ENCODE assay signal across 8 mouse cellular contexts in the genomic region with DNA sequence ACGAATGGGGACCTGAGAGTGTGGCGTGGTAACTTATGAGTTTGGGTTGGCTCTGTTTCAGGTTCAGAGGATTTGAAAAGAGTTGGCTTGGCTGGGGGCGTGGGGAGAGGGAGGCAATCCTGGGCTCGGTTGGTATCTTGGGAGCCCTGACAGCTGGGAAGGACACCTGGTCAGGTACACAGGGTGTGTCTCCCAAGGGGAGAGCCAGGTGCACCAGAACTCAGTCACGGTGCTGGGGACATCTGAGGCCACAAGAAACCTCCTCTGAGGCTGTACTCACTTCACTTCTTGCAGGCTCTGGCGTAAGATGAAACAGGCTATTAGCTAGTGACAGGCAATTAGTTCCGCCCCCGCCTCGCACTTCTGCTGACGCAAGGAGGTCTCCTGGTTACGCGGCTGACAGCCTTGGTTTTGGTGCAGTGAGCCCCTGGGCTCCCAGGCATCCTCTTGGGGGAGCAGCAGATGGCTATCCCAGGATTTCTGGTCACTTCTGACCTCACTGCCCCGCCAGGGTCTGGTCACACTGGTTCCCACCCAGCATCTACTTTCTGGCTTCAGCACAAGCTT. TPM values are rescaled to one million over a fixed set of nuclear protein-coding genes. Genes with fewer than 3 reads are reported as not detected.
DNase-seq lines count a peak whose midpoint lies in the region; ATAC-seq and TF ChIP-seq lines count a peak whose summit lies in the region.

No protein-coding gene starts in this region.

- H3K4me1 ChIP-seq in liver, postnatal 0 days (ENCODE audit: insufficient read depth), result peaks cover 7% of the 10 kb centered on the region; the same call in 1 of the 2 replicates
- peaks cover 32% of the 10 kb centered on the region for H3K4me1 ChIP-seq in liver, embryonic 12.5 days

- no peak for TF ChIP-seq EP300 in liver, postnatal 0 days (IDR thresholded peaks at IDR 0.05; ENCODE audit: low read depth)

- H3K9ac ChIP-seq in liver, postnatal 0 days (replicated peaks), result no peak overlapping the region
- H3K9ac ChIP-seq in liver, embryonic 12.5 days, result no peak overlapping the region

- no peak for ATAC-seq in liver, postnatal 0 days
- ATAC-seq in liver, embryonic 12.5 days, result no peak
- no peak for ATAC-seq in cerebellum, adult (ENCODE audit: insufficient number of reproducible peaks, low FRiP score, low TSS enrichment)
- no peak for ATAC-seq in megakaryocyte-erythroid progenitor cell, adult 5-6 weeks (replicated peaks; ENCODE audit: low FRiP score, low TSS enrichment, poor library complexity, severe bottlenecking)

- H3K36me3 ChIP-seq in liver, postnatal 0 days (replicated peaks; ENCODE audit: insufficient read depth, low read length), result 0 out of 2 replicates have a peak, but pooled peaks cover 4% of the 10 kb centered on the region
- peaks cover 3% of the 10 kb centered on the region; the same call in 1 of the 2 replicates for H3K36me3 ChIP-seq in liver, embryonic 12.5 days

- no peak overlapping the region for H3K4me3 ChIP-seq in liver, postnatal 0 days (ENCODE audit: low read depth, low read length)
- no peak overlapping the region for H3K4me3 ChIP-seq in liver, embryonic 12.5 days

- TF ChIP-seq CTCF in liver, postnatal 0 days (IDR thresholded peaks at IDR 0.05; ENCODE audit: low read depth), result no peak

- DNase-seq in liver, postnatal 0 days, result peak; percentile 50
- DNase-seq in fat pad, adult 2 months (ENCODE audit: extremely low read depth, low read depth, low spot score), result peak; percentile 43
- peak; percentile 60 to 64 for DNase-seq in layer of hippocampus, adult 8-10 months (ENCODE audit: low spot score in 2 of 2)
- DNase-seq in neural tube, embryonic 10.5 days (ENCODE audit: extremely low spot score, low spot score), result peak; percentile 60
- DNase-seq in cerebellum, postnatal 14 days, result no peak

- no peaks in the 10 kb centered on the region for H3K27me3 ChIP-seq in liver, postnatal 0 days (ENCODE audit: insufficient read depth, low read length)
- H3K27me3 ChIP-seq in liver, embryonic 12.5 days (replicated peaks), result peaks cover 20% of the 10 kb centered on the region; the same call in 1 of the 2 replicates

- WGBS in liver, postnatal 0 days (ENCODE audit: insufficient replicate concordance), result 73% methylated on average over 13 of the region's 13 CpGs
- WGBS in liver, embryonic 12.5 days (ENCODE audit: insufficient replicate concordance), result 46% methylated on average over 13 of the region's 13 CpGs

- no peak overlapping the region for H3K4me2 ChIP-seq in liver, postnatal 0 days (ENCODE audit: low read depth, low read length)
- H3K4me2 ChIP-seq in liver, embryonic 12.5 days, result no peak overlapping the region

- no peaks in the 10 kb centered on the region for H3K9me3 ChIP-seq in liver, postnatal 0 days (ENCODE audit: low read length)
- no peaks in the 10 kb centered on the region for H3K9me3 ChIP-seq in liver, embryonic 12.5 days (replicated peaks)

- no peak overlapping the region for H3K27ac ChIP-seq in liver, postnatal 0 days (ENCODE audit: low read depth)
- no peak overlapping the region for H3K27ac ChIP-seq in liver, embryonic 12.5 days

RNA-seq across cellular contexts. Expression of a gene that starts 24.9 kb away (rescaled TPM):
- polyA plus RNA-seq in liver, postnatal 0 days (2015; fragmentation: Nextera tagmentation; extraction: Ambion mirVana), result 11.9 and 13.4 TPM in 2 replicates
- polyA plus RNA-seq in liver, embryonic 12.5 days (2016; fragmentation: Nextera tagmentation; extraction: Ambion mirVana), result 9.7 and 10.0 TPM in 2 replicates
- total RNA-seq in layer of hippocampus, adult 8-10 months (2022), result 10 to 100 TPM; 23.8 to 34.0 (median 31.7) TPM
- total RNA-seq in megakaryocyte-erythroid progenitor cell, adult 5-6 weeks (2014; fragmentation: Nextera tagmentation), result 49.1 and 67.2 TPM in 2 replicates
- total RNA-seq in megakaryocyte-erythroid progenitor cell, adult 5-6 weeks (2017), result 80.8 and 173 TPM in 2 replicates

Comparison
In these comparisons a context has a peak if more than half of its experiments do, and no peak if none do; other contexts are left out.
1. DNase-seq: peak in liver, postnatal 0 days (single experiment), fat pad, adult 2 months (single experiment), layer of hippocampus, adult 8-10 months (2 of 2) and neural tube, embryonic 10.5 days (single experiment); none in cerebellum, postnatal 14 days (0 of 2).